Mouse (Mus musculus) urinary bladder, adult 2 months (tissue): ENCODE results near the gene Scn7a. TPM values are rescaled to one million over a fixed set of nuclear protein-coding genes. Genes with fewer than 3 reads are reported as not detected.

Source experiments
- DNase-seq: peaks from one replicate; pipeline ENCODE4 v3.0.0; 2022; ENCODE audit warnings: low spot score
- polyA plus RNA-seq: library from polyadenylated mRNA; depleted of rRNA; stranded (reverse); fragments of >200 nt; gene quantifications from 2 replicates; pipeline ENCODE4 v1.2.3, GENCODE M21; 2012; rRNA removed

Gene Scn7a
- polyA plus RNA-seq: 15.6 and 18.5 TPM in 2 replicates

- DNase-seq: no peak
Observed at GRCm38 (mm10) chr2:66784765-66785164, at the start of gene Scn7a. Gene Scn7a (minus strand): TSS chr2:66784914.

GRCm38 (mm10) chr2:66827729-66828128 lies 43.0 kb upstream of the Scn7a start:
- no peak for DNase-seq

- no peak for DNase-seq
Observed at GRCm38 (mm10) chr2:66819862-66820559, 35.3 kb upstream of the Scn7a start.

DNA sequence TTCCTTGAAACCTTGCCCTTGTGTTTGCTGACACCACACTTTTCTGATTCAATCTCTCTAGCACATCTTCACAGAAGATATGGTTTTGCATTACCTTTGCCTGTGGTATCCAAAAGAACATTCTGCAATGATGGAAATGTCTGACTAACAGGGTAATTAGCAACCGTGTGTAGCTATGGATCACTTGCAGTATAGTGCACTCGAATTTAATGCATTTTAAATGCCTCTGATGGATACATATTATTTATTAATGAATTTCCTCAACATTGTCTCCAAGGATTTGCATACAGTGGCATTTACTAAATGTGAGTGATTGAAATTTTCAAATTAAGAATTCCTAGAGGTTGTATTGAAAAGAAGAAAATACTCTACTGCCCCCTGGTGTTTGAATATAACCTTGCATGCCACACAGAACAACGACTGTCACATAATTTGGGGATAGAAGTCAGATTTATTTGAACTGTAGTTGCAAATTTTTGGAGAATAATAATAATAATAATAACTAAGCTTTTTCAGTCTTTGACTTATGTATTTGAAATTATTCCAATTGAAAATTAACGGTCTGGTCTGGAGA lies 15.0 kb upstream of the Scn7a start:
- no peak for DNase-seq

- DNase-seq: no peak
Observed at GRCm38 (mm10) chr2:66797493-66797892, 12.8 kb upstream of the Scn7a start.

- DNase-seq: no peak
Observed at GRCm38 (mm10) chr2:66791629-66792028, 6.9 kb upstream of the Scn7a start.

DNA sequence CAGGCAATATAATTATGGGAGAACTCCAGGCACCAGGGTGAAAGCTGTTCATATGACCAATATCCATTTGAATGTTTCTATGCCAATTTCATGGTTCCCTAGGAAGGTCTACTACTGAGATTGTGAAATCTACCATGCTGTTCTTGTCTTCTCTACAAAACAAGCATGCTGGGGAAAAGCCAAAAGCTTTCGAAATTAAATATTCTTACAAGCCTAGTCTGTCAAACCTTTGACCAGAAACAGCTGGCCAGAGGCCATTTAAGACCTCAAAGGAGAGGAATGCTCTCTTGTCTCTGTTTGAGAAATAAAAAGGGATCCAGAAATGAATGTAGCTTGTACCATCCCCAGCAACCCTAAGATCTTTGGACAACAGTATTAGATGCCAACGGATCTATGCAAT lies 3.8 kb downstream of the Scn7a start:
- DNase-seq: no peak

GRCm38 (mm10) chr2:66767980-66768379 lies 16.7 kb downstream of the Scn7a start:
- DNase-seq: no peak

DNA sequence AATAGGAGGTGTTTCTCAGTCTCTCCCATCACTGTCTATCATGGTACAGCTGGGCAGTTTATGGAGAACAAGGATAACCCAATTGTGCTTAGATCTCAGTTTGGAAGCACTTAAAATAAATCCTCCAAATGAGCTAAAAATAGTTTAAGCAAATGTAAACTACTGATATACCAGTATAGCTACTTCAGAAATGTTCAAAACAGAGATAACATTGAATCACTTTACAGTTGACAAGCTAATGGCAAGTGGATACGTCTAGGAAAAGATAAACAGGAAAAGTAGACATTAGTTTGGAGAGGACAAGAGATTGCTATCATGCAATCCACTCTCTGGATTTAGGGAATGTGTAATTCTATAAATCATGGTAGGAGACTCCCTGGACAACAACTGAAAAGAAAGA lies 19.5 kb downstream of the Scn7a start:
- no peak for DNase-seq

GRCm38 (mm10) chr2:66762905-66763304 lies 21.8 kb downstream of the Scn7a start:
- no peak for DNase-seq

DNA sequence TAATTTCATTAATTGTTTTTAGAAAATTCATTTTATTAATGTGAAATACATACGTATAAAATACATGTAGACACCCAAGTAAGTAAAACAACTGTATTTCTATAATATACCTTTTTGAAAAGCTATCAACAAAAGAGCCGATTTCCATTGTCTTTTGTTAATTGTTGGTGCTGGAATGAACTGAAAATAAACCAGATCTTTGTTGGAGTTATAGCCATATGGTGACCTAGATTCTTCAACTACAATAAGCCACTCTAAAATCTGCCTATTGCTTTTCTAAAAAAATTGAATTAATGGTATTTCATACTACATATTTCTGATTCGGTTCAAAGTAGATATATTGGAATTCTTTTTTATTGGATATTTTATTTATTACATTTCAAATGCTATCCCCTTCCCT lies 56.7 kb downstream of the Scn7a start:
- DNase-seq: no peak

DNA sequence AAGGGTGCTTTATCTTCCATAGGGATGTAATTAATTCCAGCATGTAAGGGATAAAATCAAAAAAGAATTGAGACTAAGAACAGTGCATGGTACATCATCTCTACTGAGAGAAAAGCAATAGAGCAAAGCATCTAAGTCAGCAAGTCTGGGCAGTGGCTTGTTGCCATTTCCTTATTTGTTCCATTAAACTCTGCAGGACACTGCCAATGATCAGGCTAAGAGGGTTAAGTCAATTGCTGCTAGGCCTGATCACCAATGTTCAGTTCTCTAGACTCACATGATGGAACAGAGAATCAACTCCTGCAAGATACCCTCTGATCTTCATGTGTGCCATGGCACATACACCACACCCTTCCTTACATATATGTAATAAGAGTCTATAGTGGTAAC lies 57.1 kb downstream of the Scn7a start:
- DNase-seq: no peak

- DNase-seq: no peak
Observed at GRCm38 (mm10) chr2:66726878-66727584, 57.7 kb downstream of the Scn7a start.

DNA sequence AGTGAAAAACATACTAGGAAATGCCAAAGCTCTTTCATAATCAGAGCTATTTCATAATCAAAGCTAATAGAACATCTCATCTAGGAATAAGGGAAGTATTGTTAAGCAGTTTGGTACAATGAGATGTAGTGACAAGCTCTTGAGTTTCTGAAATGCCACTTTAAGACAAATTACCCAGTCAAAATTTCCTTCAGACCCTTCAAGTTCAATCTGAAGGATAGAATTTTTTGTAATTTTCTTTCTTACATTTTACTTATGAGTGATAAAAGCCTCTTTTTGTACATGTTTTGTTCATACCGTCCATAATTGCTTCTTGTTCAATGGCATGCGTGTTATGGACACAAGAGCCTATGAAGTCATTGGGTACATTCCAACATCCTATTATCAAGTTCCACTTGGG lies 72.6 kb downstream of the Scn7a start:
- DNase-seq: no peak

GRCm38 (mm10) chr2:66692300-66692699 lies 92.4 kb downstream of the Scn7a start:
- no peak for DNase-seq

GRCm38 (mm10) chr2:66661988-66662387 lies 122.7 kb downstream of the Scn7a start:
- no peak for DNase-seq

DNA sequence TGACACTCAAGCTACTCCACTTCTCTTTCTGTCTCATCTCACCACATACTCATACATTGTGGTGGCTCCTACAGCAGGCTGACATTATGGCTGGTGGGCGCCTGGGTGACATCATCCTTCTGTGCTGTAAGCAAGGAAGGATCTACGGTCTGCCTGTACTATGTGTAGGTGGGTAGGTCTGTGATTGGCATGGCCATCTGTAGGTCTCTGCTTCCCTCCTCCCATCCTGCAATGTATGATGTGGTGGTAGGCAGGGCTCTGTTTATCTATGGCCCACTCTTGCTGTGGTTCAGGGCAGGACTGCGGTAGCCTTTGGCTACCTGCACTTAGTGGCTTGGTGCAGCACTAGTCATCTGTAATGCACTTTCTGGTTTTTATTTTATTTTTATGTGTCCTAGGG lies 128.3 kb downstream of the Scn7a start:
- no peak for DNase-seq

GRCm38 (mm10) chr2:66655431-66655830 lies 129.3 kb downstream of the Scn7a start:
- DNase-seq: no peak

GRCm38 (mm10) chr2:66644384-66644783 lies 140.3 kb downstream of the Scn7a start:
- no peak for DNase-seq

- no peak for DNase-seq
Observed at GRCm38 (mm10) chr2:66634580-66635359, 149.9 kb downstream of the Scn7a start, which contains the start of gene Scn9a. Gene Scn9a (minus strand): TSS chr2:66634962.

DNA sequence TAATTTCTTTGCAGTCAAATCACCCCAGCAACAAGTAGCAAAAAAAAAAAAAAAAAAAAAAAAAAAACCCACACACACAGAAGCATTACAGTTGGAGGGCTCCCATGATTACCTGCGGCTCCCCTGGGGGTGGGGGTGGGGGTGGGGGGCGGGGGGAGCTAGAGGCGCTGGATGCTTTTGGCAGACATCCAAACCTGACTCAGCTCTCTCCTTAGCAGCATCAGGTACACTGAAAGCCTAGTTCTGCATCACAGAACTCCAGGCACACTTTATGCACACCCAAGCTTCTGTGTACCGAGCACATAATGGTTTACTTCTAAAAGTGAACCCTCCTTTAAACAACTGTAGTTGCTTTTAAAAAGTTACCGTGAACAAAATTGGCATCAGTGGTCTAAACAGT lies 152.0 kb downstream of the Scn7a start:
- DNase-seq: no peak
